Mouse (Mus musculus) spleen, adult 2 months (tissue): ENCODE data around the gene Rai14.

Experiments
- CTCF ChIP-seq: fragments of 200-500 bp; IDR thresholded peaks from 2 replicates; pipeline ENCODE4 v1.5.1; 2011; ENCODE audit warnings: mild to moderate bottlenecking, inconsistent platforms; ENCODE audit not compliant: insufficient read depth, insufficient read length, insufficient replicate concordance; ENCODE audit errors: extremely low read depth
- POLR2A ChIP-seq: fragments of 200-500 bp; IDR thresholded peaks from 2 replicates; pipeline ENCODE4 v1.6.1; 2011; ENCODE audit warnings: low read depth, low read length, inconsistent platforms

GRCm38 (mm10) chr15:10593094-10593493, 121.3 kb downstream of the Rai14 start:
- TF ChIP-seq CTCF (no peak), POLR2A (no peak)
